Mouse (Mus musculus) midbrain, embryonic 10.5 days (tissue): ENCODE results near the gene Plekhm3. TPM values are rescaled to one million over a fixed set of nuclear protein-coding genes. Genes with fewer than 3 reads are reported as not detected.
A peak's percentile ranks its signal among the peaks of the same experiment; 100 is the strongest.
"Not testable (repeated sequence)": the region's sequence is repeated elsewhere in the genome, so short reads cannot be mapped to it uniquely, and the experiment has no call there.

Experiments
- DNase-seq: peaks from one replicate; pipeline ENCODE4 v3.0.0-alpha.2; 2017; ENCODE audit warnings: low spot score
- H3K27ac ChIP-seq: fragments of 300-500 bp; sonication (generic); replicated peaks from 2 replicates; pipeline ENCODE4 v1.5.1; 2016; ENCODE audit warnings: mild to moderate bottlenecking
- H3K27me3 ChIP-seq: fragments of 300-500 bp; sonication (generic); 2 replicates; pipeline ENCODE4 v1.6.1; 2016; ENCODE audit warnings: low read depth, mild to moderate bottlenecking; ENCODE audit not compliant: poor library complexity, severe bottlenecking
- H3K36me3 ChIP-seq: fragments of 300-500 bp; sonication (generic); 2 replicates; pipeline ENCODE4 v1.6.1; 2016; ENCODE audit warnings: mild to moderate bottlenecking, moderate library complexity
- H3K4me1 ChIP-seq: fragments of 300-500 bp; sonication (generic); 2 replicates; pipeline ENCODE4 v1.6.1; 2016
- H3K4me3 ChIP-seq: fragments of 300-500 bp; sonication (generic); 2 replicates; pipeline ENCODE4 v1.5.1; 2016; ENCODE audit warnings: mild to moderate bottlenecking, moderate library complexity
- H3K9me3 ChIP-seq: fragments of 300-500 bp; sonication (generic); replicated peaks from 2 replicates; pipeline ENCODE4 v1.6.1; 2016; ENCODE audit warnings: mild to moderate bottlenecking
- WGBS: fragments of 180-500 bp; shearing (Covaris S2); methylation state at CpG from one replicate; pipeline ENCODE4 v1.1.7; 2016; 5-methylcytosine and 5-hydroxymethylcytosine counted together
- polyA plus RNA-seq: library from polyadenylated mRNA; unstranded; fragments of >200 nt; fragmentation: Nextera tagmentation; extraction: Ambion mirVana; gene quantifications from 2 replicates; pipeline ENCODE4 v1.2.1, GENCODE M21; 2016

Gene Plekhm3
- polyA plus RNA-seq: 7.3 and 7.6 TPM in 2 replicates

GRCm38 (mm10) chr1:64956479-64956961, at the start of gene Plekhm3:
Gene Plekhm3, minus strand, starts transcription at chr1:64956824.
- DNase-seq: peak; percentile 90
- H3K4me3 ChIP-seq: peak within 1 kb of the TSS; percentile 86
- H3K4me1 ChIP-seq: peaks cover 14% of the 10 kb centered on the region
- no peaks in the 10 kb centered on the region for H3K27me3 ChIP-seq
- peak within 1 kb of the TSS; percentile 95 for H3K27ac ChIP-seq
- WGBS: under 1% methylated on average over 43 of the region's 43 CpGs
- H3K36me3 ChIP-seq: no peaks in the 10 kb centered on the region
- H3K9me3 ChIP-seq: no peaks in the 10 kb centered on the region

GRCm38 (mm10) chr1:65005575-65005974, 49.0 kb upstream of the Plekhm3 start:
- no peaks in the 10 kb centered on the region for H3K4me1 ChIP-seq
- H3K4me3 ChIP-seq: no peak overlapping the region
- no peak for DNase-seq
- H3K36me3 ChIP-seq: no peaks in the 10 kb centered on the region
- no peak overlapping the region for H3K27ac ChIP-seq
- no peaks in the 10 kb centered on the region for H3K27me3 ChIP-seq
- no peaks in the 10 kb centered on the region for H3K9me3 ChIP-seq
- WGBS: 90% methylated on average over 6 of the region's 6 CpGs

- no peaks in the 10 kb centered on the region for H3K36me3 ChIP-seq
- no peaks in the 10 kb centered on the region for H3K27me3 ChIP-seq
- H3K4me3 ChIP-seq: no peak overlapping the region
- DNase-seq: no peak
- no peak overlapping the region for H3K27ac ChIP-seq
- 84% methylated on average over 4 of the region's 4 CpGs for WGBS
- H3K9me3 ChIP-seq: no peaks in the 10 kb centered on the region
- no peaks in the 10 kb centered on the region for H3K4me1 ChIP-seq
These were observed 47.9 kb upstream of the Plekhm3 start for GRCm38 (mm10) chr1:65004526-65004925.

- Histone ChIP-seq H3K27me3 (no peaks in the 10 kb centered on the region), H3K9me3 (no peaks in the 10 kb centered on the region), H3K4me1 (no peaks in the 10 kb centered on the region), H3K4me3 (no peak overlapping the region), H3K36me3 (no peaks in the 10 kb centered on the region), H3K27ac (no peak overlapping the region)
- WGBS: 86% methylated on average over 4 of the region's 4 CpGs
- DNase-seq: no peak
These were observed 36.6 kb upstream of the Plekhm3 start for GRCm38 (mm10) chr1:64993206-64993605.

GRCm38 (mm10) chr1:64988176-64988575, 31.6 kb upstream of the Plekhm3 start:
- H3K4me1 ChIP-seq: no peaks in the 10 kb centered on the region
- no peaks in the 10 kb centered on the region for H3K36me3 ChIP-seq
- no peak overlapping the region for H3K27ac ChIP-seq
- no peak overlapping the region for H3K4me3 ChIP-seq
- no peak for DNase-seq
- no peaks in the 10 kb centered on the region for H3K27me3 ChIP-seq
- no peaks in the 10 kb centered on the region for H3K9me3 ChIP-seq

GRCm38 (mm10) chr1:64986120-64986519, 29.5 kb upstream of the Plekhm3 start:
- no peaks in the 10 kb centered on the region for H3K27me3 ChIP-seq
- peak; percentile 43 for DNase-seq
- H3K27ac ChIP-seq: no peak overlapping the region
- no peak overlapping the region for H3K4me3 ChIP-seq
- H3K9me3 ChIP-seq: no peaks in the 10 kb centered on the region
- no peaks in the 10 kb centered on the region for H3K36me3 ChIP-seq
- no peaks in the 10 kb centered on the region for H3K4me1 ChIP-seq
- WGBS: 42% methylated on average over 7 of the region's 7 CpGs

- DNase-seq: no peak
- 89% methylated on average over 3 of the region's 3 CpGs for WGBS
- H3K27ac ChIP-seq: no peak overlapping the region
- H3K27me3 ChIP-seq: no peaks in the 10 kb centered on the region
- no peaks in the 10 kb centered on the region for H3K36me3 ChIP-seq
- no peaks in the 10 kb centered on the region for H3K9me3 ChIP-seq
- peaks cover 2% of the 10 kb centered on the region; the same call in 1 of the 2 replicates for H3K4me1 ChIP-seq
- H3K4me3 ChIP-seq: no peak overlapping the region
These were observed 26.6 kb upstream of the Plekhm3 start for GRCm38 (mm10) chr1:64983247-64983646.

GRCm38 (mm10) chr1:64978321-64978799, 21.7 kb upstream of the Plekhm3 start:
- H3K4me3 ChIP-seq: no peak overlapping the region
- no peak overlapping the region for H3K27ac ChIP-seq
- peaks cover 23% of the 10 kb centered on the region for H3K4me1 ChIP-seq
- H3K27me3 ChIP-seq: peaks cover 14% of the 10 kb centered on the region; the same call in 1 of the 2 replicates
- peak; percentile 16 for DNase-seq
- no peaks in the 10 kb centered on the region for H3K9me3 ChIP-seq
- WGBS: 87% methylated on average over 7 of the region's 7 CpGs
- H3K36me3 ChIP-seq: no peaks in the 10 kb centered on the region

GRCm38 (mm10) chr1:64975346-64975745, 18.7 kb upstream of the Plekhm3 start:
- Histone ChIP-seq H3K27me3 (peaks cover 14% of the 10 kb centered on the region; the same call in 1 of the 2 replicates), H3K27ac (peak overlapping the region; percentile 84), H3K4me1 (peaks cover 23% of the 10 kb centered on the region), H3K36me3 (no peaks in the 10 kb centered on the region), H3K9me3 (no peaks in the 10 kb centered on the region), H3K4me3 (peak overlapping the region; percentile 27; the same call in 1 of the 2 replicates)
- peak; percentile 32 for DNase-seq
- WGBS: 14% methylated on average over 7 of the region's 7 CpGs

GRCm38 (mm10) chr1:64970685-64971084, 14.1 kb upstream of the Plekhm3 start:
- no peaks in the 10 kb centered on the region for H3K36me3 ChIP-seq
- 81% methylated on average over 5 of the region's 5 CpGs for WGBS
- H3K9me3 ChIP-seq: no peaks in the 10 kb centered on the region
- peaks cover 12% of the 10 kb centered on the region for H3K4me1 ChIP-seq
- DNase-seq: no peak
- no peak overlapping the region for H3K4me3 ChIP-seq
- no peak overlapping the region for H3K27ac ChIP-seq
- H3K27me3 ChIP-seq: 0 out of 2 replicates have a peak, but pooled peaks cover 6% of the 10 kb centered on the region

GRCm38 (mm10) chr1:64957021-64957489, 431 bp upstream of the Plekhm3 start:
- peak overlapping the region; percentile 95 for H3K27ac ChIP-seq
- H3K9me3 ChIP-seq: no peaks in the 10 kb centered on the region
- H3K36me3 ChIP-seq: no peaks in the 10 kb centered on the region
- peak overlapping the region; percentile 86 for H3K4me3 ChIP-seq
- H3K27me3 ChIP-seq: no peaks in the 10 kb centered on the region
- WGBS: 55% methylated on average over 8 of the region's 8 CpGs
- peak; percentile 16 for DNase-seq
- peaks cover 14% of the 10 kb centered on the region for H3K4me1 ChIP-seq

- WGBS: 94% methylated on average over 7 of the region's 7 CpGs
- peaks cover 14% of the 10 kb centered on the region for H3K4me1 ChIP-seq
- H3K36me3 ChIP-seq, H3K27me3 ChIP-seq, H3K9me3 ChIP-seq, H3K4me3 ChIP-seq, DNase-seq, H3K27ac ChIP-seq: not testable (repeated sequence)
These were observed 1.8 kb downstream of the Plekhm3 start for GRCm38 (mm10) chr1:64954786-64955185.

GRCm38 (mm10) chr1:64950271-64950670, 6.4 kb downstream of the Plekhm3 start:
- Histone ChIP-seq H3K36me3 (no peaks in the 10 kb centered on the region), H3K9me3 (no peaks in the 10 kb centered on the region), H3K4me1 (no peaks in the 10 kb centered on the region), H3K27ac (no peak overlapping the region), H3K4me3 (no peak overlapping the region), H3K27me3 (no peaks in the 10 kb centered on the region)
- 96% methylated on average over 3 of the region's 3 CpGs for WGBS
- no peak for DNase-seq
